Mouse (Mus musculus): Measurements from ENCODE around the gene Tedc2.

DNA sequence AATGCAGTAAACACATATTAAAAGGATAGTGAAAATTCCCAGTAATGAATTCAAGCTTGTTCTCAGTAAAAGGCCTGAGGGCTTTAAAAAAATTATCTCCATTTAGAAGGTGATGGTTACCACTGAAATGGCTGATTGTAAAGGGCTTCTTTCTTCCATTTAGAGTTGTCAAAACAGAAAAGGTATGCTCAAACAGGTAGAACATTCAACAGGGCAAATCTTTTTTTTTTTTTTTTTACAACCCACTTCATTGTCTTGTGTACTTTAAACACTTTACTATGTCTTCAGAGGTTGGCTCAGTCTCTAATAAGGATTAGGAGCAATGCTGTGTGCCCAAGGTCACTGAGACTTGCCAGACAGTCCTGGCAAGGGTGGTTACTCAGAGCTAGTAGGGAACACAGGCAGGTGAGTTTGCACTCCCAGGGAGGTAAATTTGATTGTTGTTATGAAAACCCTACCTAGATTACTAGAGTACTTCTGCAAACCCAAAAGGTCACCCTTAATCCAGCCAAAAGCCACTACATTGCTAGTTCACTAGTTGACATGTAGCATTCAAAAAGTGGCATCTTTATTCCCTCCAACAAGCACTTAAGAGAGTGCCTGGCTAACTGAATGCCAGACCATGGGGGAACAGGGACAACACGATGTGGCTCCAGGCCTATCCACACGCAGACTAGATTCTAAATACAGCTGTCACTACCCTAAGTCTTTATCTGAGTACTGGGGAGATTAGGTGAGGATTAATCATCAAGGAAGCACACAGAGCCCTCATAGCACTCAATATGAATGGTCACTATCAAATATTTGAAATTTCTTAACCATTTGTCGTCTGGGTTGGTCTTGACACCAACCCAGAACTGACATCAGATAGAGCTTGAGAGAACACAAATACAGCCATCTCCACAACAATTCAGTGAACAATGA, 16.8 kb downstream of the Tedc2 start:
- TF ChIP-seq CTCF (IDR thresholded peaks at IDR 0.05; ENCODE audit: low read depth, low read length) (no peak), POLR2A (IDR thresholded peaks at IDR 0.05; ENCODE audit: insufficient read depth, low read length) (no peak)
